Mouse (Mus musculus) MEL (cell line): ENCODE measurements at regions not wholly inside any gene's neighbourhood (a gene's known extent, or its start where the extent isn't known, plus 50 kb on each side); places are given as distances from the start of the nearest gene placed in this dataset.

ENCODE experiments used
- DNase-seq: peaks from one replicate; pipeline ENCODE4 v3.0.0; 2011; ENCODE audit warnings: low read depth, low spot score
- H3K27ac ChIP-seq: 2 replicates; pipeline ENCODE4 v1.5.1; 2012; ENCODE audit warnings: low read depth, mild to moderate bottlenecking, control low read depth, low read length, moderate library complexity; ENCODE audit not compliant: control insufficient read depth
- H3K27me3 ChIP-seq, 2 experiments: fragments of 150-350 bp in 1 of 2; sonication (generic) in 1 of 2; 2 replicates each; pipeline ENCODE4 v1.6.1; 2012; ENCODE audit warnings: low read length in 2 of 2, mild to moderate bottlenecking in 2 of 2, improper control_type of control experiment in 1 of 2, moderate library complexity in 1 of 2; ENCODE audit not compliant: insufficient read depth in 2 of 2, control insufficient read depth in 1 of 2
- H3K36me3 ChIP-seq, 2 experiments: 2 replicates each; pipeline ENCODE4 v1.6.1; 2012 to 2014; ENCODE audit warnings: low read length in 2 of 2, improper control_type of control experiment in 1 of 2, inconsistent platforms in 1 of 2, mild to moderate bottlenecking in 1 of 2; ENCODE audit not compliant: insufficient read depth in 2 of 2, control insufficient read depth in 1 of 2
- H3K4me1 ChIP-seq, 2 experiments: fragments of 150-350 bp in 1 of 2; sonication (generic) in 1 of 2; 2 replicates each; pipeline ENCODE4 v1.6.1; 2012; ENCODE audit warnings: low read length in 2 of 2, improper control_type of control experiment in 1 of 2, mild to moderate bottlenecking in 1 of 2; ENCODE audit not compliant: insufficient read depth in 2 of 2, control insufficient read depth in 1 of 2
- H3K4me3 ChIP-seq, 2 experiments: fragments of 150-350 bp in 1 of 2; sonication (generic) in 1 of 2; 2 replicates each; pipeline ENCODE4 v1.5.1; 2012; ENCODE audit warnings: low read depth in 2 of 2, low read length in 2 of 2, mild to moderate bottlenecking in 2 of 2, moderate library complexity in 2 of 2, control low read depth in 1 of 2, improper control_type of control experiment in 1 of 2; ENCODE audit not compliant: control insufficient read depth in 1 of 2, insufficient read depth in 1 of 2
- H3K79me2 ChIP-seq: 2 replicates; pipeline ENCODE4 v1.6.1; 2012; ENCODE audit warnings: mild to moderate bottlenecking, low read length, moderate library complexity; ENCODE audit not compliant: control insufficient read depth, poor library complexity, insufficient read depth
- H3K9ac ChIP-seq: 2 replicates; pipeline ENCODE4 v1.6.1; 2012; ENCODE audit warnings: low read depth, mild to moderate bottlenecking, control low read depth, low read length, moderate library complexity; ENCODE audit not compliant: control insufficient read depth, poor library complexity, severe bottlenecking
- H3K9me3 ChIP-seq: fragments of 150-350 bp; sonication (generic); replicated peaks from 2 replicates; pipeline ENCODE4 v1.6.1; 2012; ENCODE audit warnings: mild to moderate bottlenecking, low read length, improper control_type of control experiment, moderate library complexity; ENCODE audit not compliant: insufficient read depth
- BHLHE40 ChIP-seq: IDR thresholded peaks from 2 replicates; pipeline ENCODE4 v1.6.1; 2012; ENCODE audit warnings: low read depth, mild to moderate bottlenecking, inconsistent platforms, low read length, improper control_type of control experiment, borderline replicate concordance
- CHD1 ChIP-seq: IDR thresholded peaks from 2 replicates; pipeline ENCODE4 v1.6.1; 2012; ENCODE audit warnings: low read depth, mild to moderate bottlenecking, inconsistent platforms, low read length, improper control_type of control experiment
- CTCF ChIP-seq, 3 experiments: IDR thresholded peaks in 2 of 3; conservative IDR thresholded peaks in 1 of 3; 2 replicates each; pipeline ENCODE4 v1.5.1; 2011 to 2012; ENCODE audit warnings: low read length in 3 of 3, low read depth in 2 of 3, mild to moderate bottlenecking in 2 of 3, improper control_type of control experiment in 1 of 3, inconsistent platforms in 1 of 3, mixed read lengths in 1 of 3, moderate library complexity in 1 of 3; ENCODE audit not compliant: control insufficient read depth in 1 of 3, insufficient read depth in 1 of 3, poor library complexity in 1 of 3, severe bottlenecking in 1 of 3
- E2F4 ChIP-seq: IDR thresholded peaks from 2 replicates; pipeline ENCODE4 v1.6.1; 2011; ENCODE audit warnings: low read depth, low read length, improper control_type of control experiment, borderline replicate concordance
- EP300 ChIP-seq, 2 experiments: IDR thresholded peaks; 2 replicates each; pipeline ENCODE4 v1.6.1; 2011; ENCODE audit warnings: improper control_type of control experiment in 2 of 2, low read length in 2 of 2, low read depth in 1 of 2, mild to moderate bottlenecking in 1 of 2
- GABPA ChIP-seq: IDR thresholded peaks from 2 replicates; pipeline ENCODE4 v1.6.1; 2012; ENCODE audit warnings: low read depth, mild to moderate bottlenecking, inconsistent platforms, low read length, improper control_type of control experiment, moderate library complexity
- GATA1 ChIP-seq: IDR thresholded peaks from 2 replicates; pipeline ENCODE4 v1.6.1; 2011; ENCODE audit warnings: low read depth, low read length, improper control_type of control experiment
- JUND ChIP-seq: IDR thresholded peaks from 2 replicates; pipeline ENCODE4 v1.6.1; 2011; ENCODE audit warnings: low read depth, mild to moderate bottlenecking, improper control_type of control experiment, low read length
- KAT2A ChIP-seq: conservative IDR thresholded peaks from 2 replicates; pipeline ENCODE4 v1.6.1; 2012; ENCODE audit warnings: low read depth, low read length, improper control_type of control experiment, inconsistent platforms
- MAX ChIP-seq: IDR thresholded peaks from 2 replicates; pipeline ENCODE4 v1.6.1; 2011; ENCODE audit warnings: low read length, improper control_type of control experiment
- MAZ ChIP-seq: IDR thresholded peaks from 2 replicates; pipeline ENCODE4 v1.6.1; 2012; ENCODE audit warnings: low read depth, mild to moderate bottlenecking, inconsistent platforms, low read length, improper control_type of control experiment
- MYB ChIP-seq: IDR thresholded peaks from 2 replicates; pipeline ENCODE4 v1.6.1; 2011; ENCODE audit warnings: mild to moderate bottlenecking, low read depth, low read length, improper control_type of control experiment
- NELFE ChIP-seq: IDR thresholded peaks from 2 replicates; pipeline ENCODE4 v1.6.1; 2011; ENCODE audit warnings: low read depth, low read length, improper control_type of control experiment
- NRF1 ChIP-seq: IDR thresholded peaks from 2 replicates; pipeline ENCODE4 v1.6.1; 2014; ENCODE audit warnings: low read depth, mild to moderate bottlenecking, inconsistent platforms, low read length, improper control_type of control experiment, moderate library complexity; ENCODE audit not compliant: poor library complexity, insufficient read depth, severe bottlenecking
- POLR2AphosphoS2 ChIP-seq: IDR thresholded peaks from 2 replicates; pipeline ENCODE4 v1.6.1; 2011; ENCODE audit warnings: low read length, improper control_type of control experiment
- POLR2AphosphoS5 ChIP-seq: IDR thresholded peaks from 2 replicates; pipeline ENCODE4 v1.6.1; 2012; ENCODE audit warnings: low read depth, borderline replicate concordance, mild to moderate bottlenecking, inconsistent platforms, low read length, moderate library complexity, mixed read lengths
- RAD21 ChIP-seq: IDR thresholded peaks from 2 replicates; pipeline ENCODE4 v1.6.1; 2011; ENCODE audit warnings: mild to moderate bottlenecking, low read depth, low read length, improper control_type of control experiment
- SIN3A ChIP-seq: IDR thresholded peaks from 2 replicates; pipeline ENCODE4 v1.6.1; 2012; ENCODE audit warnings: low read length, improper control_type of control experiment, inconsistent platforms
- TBP ChIP-seq: IDR thresholded peaks from 2 replicates; pipeline ENCODE4 v1.8.0; 2011; ENCODE audit warnings: low read depth, low read length, improper control_type of control experiment
- UBTF ChIP-seq: IDR thresholded peaks from 2 replicates; pipeline ENCODE4 v1.6.1; 2012; ENCODE audit warnings: low read depth, mild to moderate bottlenecking, inconsistent platforms, low read length, improper control_type of control experiment, moderate library complexity, borderline replicate concordance; ENCODE audit not compliant: insufficient read depth
- USF1 ChIP-seq: IDR thresholded peaks from 2 replicates; pipeline ENCODE4 v1.6.1; 2014; ENCODE audit warnings: low read depth, mild to moderate bottlenecking, inconsistent platforms, low read length, improper control_type of control experiment, moderate library complexity
- USF2 ChIP-seq, 2 experiments: IDR thresholded peaks; 2 replicates each; pipeline ENCODE4 v1.6.1; 2011 to 2012; ENCODE audit warnings: improper control_type of control experiment in 2 of 2, low read length in 2 of 2, borderline replicate concordance in 1 of 2, inconsistent platforms in 1 of 2, low read depth in 1 of 2, mild to moderate bottlenecking in 1 of 2; ENCODE audit not compliant: insufficient read depth in 1 of 2
- ZKSCAN1 ChIP-seq: IDR thresholded peaks from 2 replicates; pipeline ENCODE4 v1.6.1; 2012; ENCODE audit warnings: low read depth, mild to moderate bottlenecking, inconsistent platforms, low read length, improper control_type of control experiment, moderate library complexity
- ZNF384 ChIP-seq: IDR thresholded peaks from 2 replicates; pipeline ENCODE4 v1.6.1; 2012; ENCODE audit warnings: low read depth, mild to moderate bottlenecking, inconsistent platforms, low read length, improper control_type of control experiment

DNA sequence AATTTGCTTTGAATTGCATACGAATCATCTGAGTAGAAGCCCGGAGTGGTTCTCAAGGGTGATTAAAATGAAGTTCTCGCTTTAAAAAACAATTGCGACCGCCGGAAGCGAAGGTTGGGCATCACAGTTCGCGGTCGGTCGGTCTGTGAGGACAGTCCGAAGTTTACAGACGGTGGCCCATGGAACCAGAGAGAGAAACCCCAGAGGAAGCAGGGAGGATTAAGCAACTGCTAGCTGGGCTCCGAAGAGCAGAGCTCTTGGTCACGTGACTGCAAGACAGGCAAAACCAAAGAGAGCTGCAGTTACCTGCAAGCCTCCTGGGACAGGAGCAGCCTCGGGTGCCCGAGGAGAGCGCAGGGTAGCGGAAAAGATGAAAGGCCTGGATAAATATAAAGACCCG is 1599.3 kb upstream of the Gulo start:
- TF ChIP-seq POLR2AphosphoS2 (no peak), ZNF384 (no peak), GABPA (no peak), TBP (no peak), GATA1 (no peak), SIN3A (no peak), KAT2A (no peak), E2F4 (no peak), NRF1 (no peak), EP300 (IDR thresholded peaks at IDR 0.05; ENCODE audit: low read depth in 1 of 2, low read length in 2 of 2) (no peak), JUND (no peak), CHD1 (no peak), ZKSCAN1 (no peak), MAZ (no peak), POLR2AphosphoS5 (no peak), RAD21 (no peak), NELFE (no peak), BHLHE40 (no peak), CTCF (IDR thresholded peaks at IDR 0.05 in 2 of 3, conservative IDR thresholded peaks at IDR 0.05 in 1 of 3; ENCODE audit: control insufficient read depth in 1 of 3, insufficient read depth in 1 of 3, low read depth in 2 of 3, low read length in 3 of 3, poor library complexity in 1 of 3, severe bottlenecking in 1 of 3) (no peak), UBTF (no peak)
- Histone ChIP-seq H3K9me3 (no peaks in the 10 kb centered on the region), H3K4me1 (no peaks in the 10 kb centered on the region), H3K4me3 (no peak overlapping the region), H3K27me3 (no peaks in the 10 kb centered on the region), H3K27ac (no peak overlapping the region), H3K9ac (no peak overlapping the region), H3K36me3 (no peaks in the 10 kb centered on the region), H3K79me2 (no peaks in the 10 kb centered on the region)
- no peak for DNase-seq

DNA sequence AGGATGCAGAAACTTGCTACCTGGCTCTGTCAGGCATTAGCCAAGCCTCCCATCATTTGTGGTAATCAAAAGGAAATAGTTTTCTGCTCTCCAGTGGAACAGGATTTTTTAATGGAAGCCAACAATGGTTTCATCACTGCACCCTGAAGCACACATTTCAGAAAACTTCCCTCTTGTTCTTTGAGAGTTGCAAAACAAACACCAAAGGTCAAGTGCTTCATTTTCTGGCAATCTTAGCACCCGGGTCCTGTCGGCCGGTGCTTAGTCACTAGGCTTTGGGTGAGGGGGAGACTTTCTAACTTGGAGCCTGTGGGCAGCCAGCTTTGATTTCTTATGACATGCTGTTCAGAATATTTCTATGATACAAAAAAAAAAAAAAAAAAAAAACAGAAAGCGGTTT is 1594.0 kb upstream of the Gulo start:
- Histone ChIP-seq H3K79me2 (no peaks in the 10 kb centered on the region), H3K4me3 (no peak overlapping the region), H3K4me1 (no peaks in the 10 kb centered on the region), H3K36me3 (no peaks in the 10 kb centered on the region), H3K9ac (no peak overlapping the region), H3K27me3 (no peaks in the 10 kb centered on the region), H3K9me3 (no peaks in the 10 kb centered on the region), H3K27ac (no peak overlapping the region)
- TF ChIP-seq USF1, result no peak
- no peak for TF ChIP-seq USF2 (IDR thresholded peaks at IDR 0.05; ENCODE audit: borderline replicate concordance in 1 of 2, insufficient read depth in 1 of 2, low read depth in 1 of 2, low read length in 2 of 2)
- TF ChIP-seq MYB, result no peak
- TF ChIP-seq MAX, result no peak
- TF ChIP-seq UBTF, result no peak
- no peak for DNase-seq
